In the genomic region with DNA sequence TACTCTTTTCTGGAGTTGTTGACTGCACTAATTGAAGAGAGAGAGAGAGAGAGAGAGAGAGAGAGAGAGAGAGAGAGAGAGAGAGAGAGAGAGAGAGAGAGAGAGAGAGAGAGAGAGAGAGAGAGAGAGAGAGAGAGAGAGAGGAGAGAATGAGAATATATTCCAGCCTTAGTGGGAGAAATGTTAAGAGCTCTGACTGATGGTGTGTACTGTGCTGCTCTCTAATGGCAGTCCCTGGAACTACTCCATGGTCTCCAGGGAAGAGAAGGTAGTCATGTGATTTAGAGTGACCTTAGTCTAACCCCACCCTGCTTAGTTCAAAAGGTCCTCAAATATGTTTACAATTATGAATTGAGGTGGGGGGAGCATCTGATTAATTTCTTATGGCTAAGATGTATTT, we compare ENCODE assay signal across 8 mouse cellular contexts.
DNase-seq lines count a peak whose midpoint lies in the region; ATAC-seq and TF ChIP-seq lines count a peak whose summit lies in the region.
"Not testable (repeated sequence)": the region's sequence is repeated elsewhere in the genome, so short reads cannot be mapped to it uniquely, and the experiment has no call there.

No protein-coding gene starts in this region.

- peak; percentile 80 for ATAC-seq in heart, embryonic 12.5 days (ENCODE audit: insufficient number of reproducible peaks, low FRiP score)
- ATAC-seq in limb, embryonic 14.5 days (ENCODE audit: low FRiP score, low read depth) = peak; percentile 77; the same call in 1 of the 2 replicates
- not testable (repeated sequence) for ATAC-seq in midbrain, postnatal 0 days (ENCODE audit: low FRiP score)

- not testable (repeated sequence) for H3K9me3 ChIP-seq in heart, embryonic 12.5 days (replicated peaks); limb, embryonic 14.5 days (ENCODE audit: control insufficient read depth, low read length); midbrain, postnatal 0 days (ENCODE audit: low read length)

- H3K4me1 ChIP-seq in embryonic fibroblast, embryonic 13.5 days (ENCODE audit: control insufficient read depth, insufficient read depth, low read length); limb, embryonic 14.5 days (ENCODE audit: control insufficient read depth, insufficient read depth, low read length); midbrain, postnatal 0 days (ENCODE audit: insufficient read depth, low read length): not testable (repeated sequence)
- H3K4me1 ChIP-seq in heart, embryonic 12.5 days (replicated peaks) = peaks cover 12% of the 10 kb centered on the region

- H3K9ac ChIP-seq in heart, embryonic 12.5 days; limb, embryonic 14.5 days (ENCODE audit: low read depth, low read length, severe bottlenecking); midbrain, postnatal 0 days (replicated peaks; ENCODE audit: low read length, poor library complexity, severe bottlenecking): not testable (repeated sequence)

- not testable (repeated sequence) for H3K4me2 ChIP-seq in heart, embryonic 12.5 days; limb, embryonic 14.5 days (replicated peaks; ENCODE audit: low read depth, low read length, severe bottlenecking); midbrain, postnatal 0 days (ENCODE audit: low read depth, low read length, poor library complexity, severe bottlenecking)

- not testable (repeated sequence) for H3K36me3 ChIP-seq in heart, embryonic 12.5 days; limb, embryonic 14.5 days (ENCODE audit: control insufficient read depth, insufficient read depth, low read length); midbrain, postnatal 0 days (ENCODE audit: insufficient read depth, low read length); splenic B cell, adult 2 months (ENCODE audit: control insufficient read depth, insufficient read depth, low read length, poor library complexity, severe bottlenecking)

- not testable (repeated sequence) for TF ChIP-seq POLR2A in embryonic fibroblast, embryonic 13.5 days (IDR thresholded peaks at IDR 0.05; ENCODE audit: low read depth, low read length); limb, embryonic 14.5 days (IDR thresholded peaks at IDR 0.05; ENCODE audit: borderline replicate concordance, extremely low read depth, insufficient read depth, insufficient read length)

- not testable (repeated sequence) for H3K4me3 ChIP-seq in embryonic fibroblast, embryonic 13.5 days (ENCODE audit: insufficient read depth, low read length); heart, embryonic 12.5 days; limb, embryonic 14.5 days (replicated peaks; ENCODE audit: low read length); midbrain, postnatal 0 days (ENCODE audit: low read depth, low read length)

- H3K27ac ChIP-seq in embryonic fibroblast, embryonic 13.5 days (ENCODE audit: insufficient read depth, low read length); heart, embryonic 12.5 days (ENCODE audit: poor library complexity, severe bottlenecking); limb, embryonic 14.5 days (replicated peaks; ENCODE audit: low read depth, low read length); midbrain, postnatal 0 days (ENCODE audit: low read depth, low read length): not testable (repeated sequence)

- not testable (repeated sequence) for H3K27me3 ChIP-seq in heart, embryonic 12.5 days (replicated peaks); limb, embryonic 14.5 days (ENCODE audit: control insufficient read depth, insufficient read depth, low read length); midbrain, postnatal 0 days (ENCODE audit: insufficient read depth, low read length); splenic B cell, adult 2 months (ENCODE audit: control insufficient read depth, insufficient read depth, low read length, poor library complexity, severe bottlenecking)

- peak; percentile 3 to 35 for DNase-seq in CD8-positive naive resting alpha-beta T cell, adult 2 months (ENCODE audit: low read depth in 2 of 2, low spot score in 2 of 2)
- DNase-seq in brain, adult 2 months (ENCODE audit: low read depth, low spot score) = peak; percentile 91
- peak; percentile 87 for DNase-seq in kidney, adult 9 months
- DNase-seq in limb, embryonic 14.5 days (ENCODE audit: low spot score) = peak; percentile 74
- DNase-seq in midbrain, postnatal 0 days (ENCODE audit: low spot score) = peak; percentile 85
- peak; percentile 74 for DNase-seq in splenic B cell, adult 2 months (ENCODE audit: low read depth, low spot score)

- TF ChIP-seq CTCF in embryonic fibroblast, embryonic 13.5 days (IDR thresholded peaks at IDR 0.05; ENCODE audit: borderline replicate concordance, insufficient read depth, low read length) = peak; percentile 19; the same call in 1 of the 2 replicates
- peak; percentile 86 for TF ChIP-seq CTCF in midbrain, postnatal 0 days (IDR thresholded peaks at IDR 0.05)

Comparison
In these comparisons a context has a peak if more than half of its experiments do, and no peak if none do; other contexts are left out.
1. DNase-seq: peak in every context shown above with its lines; median percentile 91 in brain, adult 2 months; 87 in kidney, adult 9 months; 85 in midbrain, postnatal 0 days; 74 in limb, embryonic 14.5 days; 74 in splenic B cell, adult 2 months; 19 in CD8-positive naive resting alpha-beta T cell, adult 2 months.